Mouse (Mus musculus) bone marrow macrophage, adult 2 months (primary cell): ENCODE data around the gene Morc2b.
"Not testable (repeated sequence)": the region's sequence is repeated elsewhere in the genome, so short reads cannot be mapped to it uniquely, and the experiment has no call there.

Experiments used
- CTCF ChIP-seq: IDR thresholded peaks from 2 replicates; pipeline ENCODE4 v1.5.1; 2012; ENCODE audit warnings: low read depth, mild to moderate bottlenecking, low read length, moderate library complexity
- POLR2A ChIP-seq: IDR thresholded peaks from 2 replicates; pipeline ENCODE4 v1.6.1; 2012; ENCODE audit warnings: mild to moderate bottlenecking, low read depth, low read length, borderline replicate concordance

GRCm38 (mm10) chr17:33168147-33168546 lies 28.7 kb upstream of the Morc2b start, which contains the start of gene Olfr55:
- not testable (repeated sequence) for TF ChIP-seq CTCF, POLR2A
